Mouse (Mus musculus) megakaryocyte, embryonic 14.5 days (primary cell): Measurements from ENCODE around the gene Ccnl2.

Experiments
- FLI1 ChIP-seq: IDR thresholded peaks from 2 replicates; pipeline ENCODE4 v1.6.1; 2012; ENCODE audit warnings: low read length, inconsistent platforms, mixed read lengths
- GATA1 ChIP-seq: IDR thresholded peaks from 3 replicates; pipeline ENCODE4 v1.6.1; 2012; ENCODE audit warnings: mixed read lengths, low read length, inconsistent platforms, borderline replicate concordance

GRCm38 (mm10) chr4:155802741-155803339, 9.4 kb upstream of the Ccnl2 start, which contains the start of gene Mrpl20:
- no peak for TF ChIP-seq FLI1
- TF ChIP-seq GATA1, result no peak
